Mouse (Mus musculus) lung, adult 18-20 months (tissue): ENCODE measurements around the gene Ddx39b.
A peak's percentile ranks its signal among the peaks of the same experiment; 100 is the strongest.

Experiments
- DNase-seq, 2 experiments: peaks; one replicate each; pipeline ENCODE4 v3.0.0; 2022; ENCODE audit warnings: mixed read lengths in 2 of 2

Gene Ddx39b

GRCm38 (mm10) chr17:35245731-35246623 lies 4.4 kb downstream of the Ddx39b start:
- DNase-seq = peak in 1 of 2 experiments; percentile 15

GRCm38 (mm10) chr17:35247144-35247543 lies 5.6 kb downstream of the Ddx39b start:
- peak; percentile 17 to 46 for DNase-seq

DNA sequence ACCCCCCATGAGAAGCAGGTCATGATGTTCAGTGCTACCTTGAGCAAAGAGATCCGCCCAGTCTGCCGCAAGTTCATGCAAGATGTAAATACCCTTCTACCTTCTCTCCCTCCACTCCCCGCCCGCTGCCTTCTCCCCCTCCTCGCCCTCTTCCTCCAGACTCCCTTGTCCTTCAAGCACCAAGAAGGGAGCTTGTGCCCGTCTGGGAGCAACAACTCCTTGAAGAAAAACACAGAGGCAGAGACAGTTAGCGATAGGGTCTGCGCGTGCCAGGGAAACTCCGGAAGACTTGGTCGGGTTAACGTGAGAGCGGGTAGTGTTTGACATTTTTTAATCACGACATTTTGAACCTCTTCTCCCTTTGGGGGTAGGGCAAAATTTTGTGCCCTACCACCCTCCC lies 7.4 kb downstream of the Ddx39b start:
- peak in 1 of 2 experiments; percentile 8 for DNase-seq

DNA sequence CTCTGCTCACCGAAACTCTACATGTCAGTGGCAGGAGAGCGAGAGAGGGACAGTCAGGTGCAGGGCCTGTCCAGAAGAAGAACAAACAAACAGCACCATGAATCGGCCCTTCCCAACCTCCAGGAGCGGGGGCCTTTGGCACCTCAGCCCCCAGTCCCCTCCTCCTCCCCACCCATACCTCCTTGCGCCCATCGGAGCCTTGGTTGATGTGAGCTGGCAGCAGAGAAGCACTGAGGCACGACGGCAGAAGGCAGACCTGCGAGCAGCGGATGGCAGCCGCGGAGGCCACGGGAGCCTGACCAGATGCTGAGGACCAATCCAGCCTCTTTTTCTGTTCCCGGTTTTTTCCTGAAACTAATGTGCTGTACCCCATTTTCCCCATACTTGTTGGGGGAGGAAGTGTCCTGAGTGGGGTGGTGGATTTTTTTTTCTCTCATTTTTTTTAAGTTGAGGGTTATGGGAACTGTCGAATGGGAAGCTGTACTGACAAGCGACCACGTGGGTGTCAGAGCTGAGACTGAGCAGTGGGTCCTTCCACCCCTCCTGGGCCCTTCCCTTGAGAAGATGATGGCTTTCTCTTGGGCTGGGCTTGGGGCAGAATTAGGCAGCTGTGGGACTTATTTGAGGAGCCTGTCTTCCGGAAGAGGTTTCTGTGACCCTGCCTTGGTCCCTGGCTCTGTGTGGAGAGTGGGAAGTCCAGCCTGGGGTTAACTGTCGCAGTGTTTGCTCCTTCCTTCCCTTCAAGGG lies 8.1 kb downstream of the Ddx39b start:
- no peak for DNase-seq

- no peak for DNase-seq
Measured at GRCm38 (mm10) chr17:35250348-35251120, 9.0 kb downstream of the Ddx39b start.

- peak; percentile 80 to 90 for DNase-seq
Measured at GRCm38 (mm10) chr17:35251162-35251719, 9.7 kb downstream of the Ddx39b start.

DNA sequence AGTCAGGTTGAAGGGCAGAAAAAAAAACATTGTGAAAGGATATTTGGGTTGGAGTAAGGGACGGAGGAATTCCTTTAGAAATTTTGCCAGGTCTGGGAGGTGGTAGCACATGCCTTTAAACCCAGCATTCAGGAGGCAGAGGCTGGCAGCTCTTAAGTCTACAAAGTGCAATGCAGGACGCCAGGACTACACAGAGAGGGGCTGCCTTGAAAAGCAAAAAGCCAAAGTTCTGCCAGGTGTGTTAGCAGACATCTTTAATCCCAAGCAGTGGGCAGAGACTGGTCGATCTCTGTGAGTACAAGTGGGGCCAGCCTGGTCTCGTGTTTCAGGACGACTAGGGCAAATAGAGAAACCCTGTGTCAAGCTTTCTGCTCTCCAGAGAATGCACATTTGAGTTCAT lies 10.4 kb downstream of the Ddx39b start:
- no peak for DNase-seq

GRCm38 (mm10) chr17:35252619-35253292 lies 11.2 kb downstream of the Ddx39b start:
- DNase-seq = no peak

- no peak for DNase-seq
Measured at GRCm38 (mm10) chr17:35253293-35254093, 11.9 kb downstream of the Ddx39b start.

- DNase-seq = peak; percentile 69 to 72
Measured at GRCm38 (mm10) chr17:35254241-35255098, 12.9 kb downstream of the Ddx39b start.

DNA sequence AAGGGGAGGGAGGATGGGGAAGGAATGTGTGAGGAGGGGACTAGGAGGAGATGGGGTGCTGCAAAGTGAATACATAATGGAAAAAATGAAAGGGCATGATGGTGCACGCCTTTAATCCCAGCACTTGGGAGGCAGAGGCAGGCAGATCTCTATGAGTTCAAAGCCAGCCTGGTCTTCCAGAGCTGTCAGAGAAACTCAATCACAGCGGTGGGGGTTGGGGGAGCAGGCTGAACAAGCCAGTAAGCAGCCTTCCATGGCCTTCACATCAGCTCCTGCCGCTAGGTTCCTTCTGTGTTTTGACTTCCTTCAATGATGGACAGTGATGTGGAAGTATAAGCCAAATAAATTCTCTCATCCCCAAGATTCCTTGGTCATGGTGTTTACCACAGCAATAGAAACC lies 13.8 kb downstream of the Ddx39b start:
- no peak for DNase-seq

GRCm38 (mm10) chr17:35255704-35256103 lies 14.2 kb downstream of the Ddx39b start:
- no peak for DNase-seq

- no peak for DNase-seq
Measured at GRCm38 (mm10) chr17:35257378-35257777, 15.8 kb downstream of the Ddx39b start.

GRCm38 (mm10) chr17:35257824-35258491 lies 16.4 kb downstream of the Ddx39b start:
- DNase-seq = peak; percentile 96

DNA sequence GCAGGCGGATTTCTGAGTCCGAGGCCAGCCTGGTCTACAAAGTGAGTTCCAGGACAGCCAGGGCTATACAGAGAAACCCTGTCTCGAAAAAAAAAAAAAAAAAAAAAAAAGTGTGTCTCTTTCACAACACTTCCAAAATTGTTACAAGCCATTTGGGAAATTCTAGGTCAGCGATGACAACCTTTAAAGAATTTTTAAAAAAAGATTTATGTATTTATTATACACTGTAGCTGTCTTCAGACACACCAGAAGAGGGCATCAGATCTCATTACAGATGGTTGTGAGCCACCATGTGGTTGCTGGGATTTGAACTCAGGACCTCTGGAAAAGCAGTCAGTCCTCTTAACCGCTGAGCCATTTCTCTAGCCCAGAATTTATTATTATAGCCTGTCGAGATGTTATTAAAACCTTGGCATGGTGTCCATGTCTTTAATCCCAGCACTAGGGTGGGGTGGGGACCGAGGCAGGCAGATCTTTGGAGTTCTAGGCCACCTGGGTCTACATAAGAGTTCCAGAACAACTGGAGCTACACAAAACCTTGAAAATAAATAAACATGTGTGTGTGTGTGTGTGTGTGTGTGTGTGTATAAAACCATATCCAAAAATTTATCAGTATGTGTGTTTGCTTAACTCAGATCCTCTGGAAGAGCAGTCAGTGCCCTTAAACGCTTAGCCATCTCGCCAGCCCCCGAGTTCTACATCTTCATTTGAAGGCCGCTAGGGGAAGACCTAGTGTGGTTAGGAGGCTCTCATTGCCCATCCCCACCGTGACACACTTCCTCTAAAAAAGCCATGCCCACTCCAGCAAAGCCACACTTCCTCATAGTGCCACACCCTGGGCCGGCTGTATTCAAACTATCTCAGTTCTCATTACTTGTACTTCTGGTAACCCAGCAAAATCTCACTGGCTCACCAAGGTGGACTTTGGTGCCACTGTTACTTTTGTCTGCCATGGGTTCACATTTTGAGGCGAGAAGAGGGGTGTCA lies 17.2 kb downstream of the Ddx39b start:
- peak; percentile 89 for DNase-seq

- no peak for DNase-seq
Measured at GRCm38 (mm10) chr17:35259621-35260020, 18.1 kb downstream of the Ddx39b start.

DNA sequence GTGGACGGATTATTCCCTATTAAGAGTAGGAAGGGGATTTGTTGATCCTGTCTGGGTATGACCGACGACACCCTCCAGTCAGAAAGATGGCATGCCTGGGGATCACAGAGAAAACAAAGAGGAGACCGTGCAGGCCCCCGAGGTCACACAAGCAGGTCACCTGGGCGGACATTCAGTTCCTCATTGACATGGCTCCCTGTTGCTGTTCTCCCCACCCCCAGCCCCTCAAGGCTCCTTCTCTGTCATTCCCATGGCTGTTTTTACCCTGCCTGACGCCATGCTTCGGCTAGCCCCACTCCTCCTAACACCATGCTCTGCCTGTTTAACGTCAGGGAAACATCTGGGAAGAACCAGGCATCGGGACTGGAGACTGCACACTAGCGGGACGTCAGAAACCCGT lies 20.1 kb downstream of the Ddx39b start:
- DNase-seq = no peak
